Mouse (Mus musculus): ENCODE results near the gene Adora2b. TPM values are rescaled to one million over a fixed set of nuclear protein-coding genes. Genes with fewer than 3 reads are reported as not detected.

Adora2b gene
- total RNA-seq, 2 experiments from 2014 or later: 0.43 to 0.84 TPM

Other genes starting within 250 kb of the Adora2b start
- 10 to 100 TPM; 43.2 to 46.5 TPM for gene Zswim7, start 32.4 kb downstream of the Adora2b start, total RNA-seq (2021)
- 10 to 100 TPM; 38.3 to 40.6 TPM for gene Ttc19, start 32.5 kb downstream of the Adora2b start, total RNA-seq (2021)
- gene Pigl, start 209.5 kb downstream of the Adora2b start, total RNA-seq (2021): 1 to 10 TPM; 2.2 to 2.9 TPM
- 100 to 1,000 TPM; 125 to 137 TPM for gene Ncor1, start 209.6 kb downstream of the Adora2b start, total RNA-seq (2021)